Mouse (Mus musculus) kidney, embryonic 14.5 days (tissue): ENCODE measurements around the gene Ier5. TPM values are rescaled to one million over a fixed set of nuclear protein-coding genes. Genes with fewer than 3 reads are reported as not detected.

ENCODE experiments used
- ATAC-seq: fragments of 200-750 bp; cut with Nextera tagmentation; 2 replicates; pipeline ENCODE4 v1.8.0; 2017; ENCODE audit warnings: moderate number of reproducible peaks, mild to moderate bottlenecking, moderate TSS enrichment, moderate library complexity; ENCODE audit not compliant: low FRiP score, low TSS enrichment
- H3K27ac ChIP-seq: fragments of 300-500 bp; sonication (generic); 2 replicates; pipeline ENCODE4 v1.5.1; 2014; ENCODE audit warnings: low read depth, mild to moderate bottlenecking, low read length, moderate library complexity, mixed read lengths
- H3K27me3 ChIP-seq: fragments of 300-500 bp; sonication (generic); 2 replicates; pipeline ENCODE4 v1.6.1; 2014; ENCODE audit warnings: mild to moderate bottlenecking, low read length; ENCODE audit not compliant: control insufficient read depth, insufficient read depth
- H3K36me3 ChIP-seq: fragments of 300-500 bp; sonication (generic); 2 replicates; pipeline ENCODE4 v1.6.1; 2014; ENCODE audit warnings: low read length, mixed read lengths; ENCODE audit not compliant: control insufficient read depth, insufficient read depth
- H3K4me1 ChIP-seq: fragments of 300-500 bp; sonication (generic); 2 replicates; pipeline ENCODE4 v1.6.1; 2014; ENCODE audit warnings: low read length, mixed read lengths; ENCODE audit not compliant: control insufficient read depth, insufficient read depth
- H3K4me2 ChIP-seq: fragments of 300-500 bp; sonication (generic); replicated peaks from 2 replicates; pipeline ENCODE4 v1.6.1; 2014; ENCODE audit warnings: low read depth, mild to moderate bottlenecking, low read length
- H3K4me3 ChIP-seq: fragments of 300-500 bp; sonication (generic); 2 replicates; pipeline ENCODE4 v1.5.1; 2014; ENCODE audit warnings: mild to moderate bottlenecking, low read length
- H3K9ac ChIP-seq: fragments of 300-500 bp; sonication (generic); 2 replicates; pipeline ENCODE4 v1.6.1; 2014; ENCODE audit warnings: low read depth, mild to moderate bottlenecking, low read length, moderate library complexity
- H3K9me3 ChIP-seq: fragments of 300-500 bp; sonication (generic); 2 replicates; pipeline ENCODE4 v1.6.1; 2016; ENCODE audit warnings: low read length; ENCODE audit not compliant: control insufficient read depth
- WGBS: fragments of 180-500 bp; shearing (Covaris S2); extraction: QIAGEN DNeasy Blood & Tissue Kit; methylation state at CpG from one replicate; pipeline ENCODE4 v1.1.7; 2014; 5-methylcytosine and 5-hydroxymethylcytosine counted together
- polyA plus RNA-seq: library from polyadenylated mRNA; unstranded; fragments of >200 nt; fragmentation: Nextera tagmentation; extraction: Ambion mirVana; gene quantifications from 2 replicates; pipeline ENCODE4 v1.2.1, GENCODE M21; 2014

The Ier5 gene
- 13.1 and 14.8 TPM in 2 replicates for polyA plus RNA-seq

DNA sequence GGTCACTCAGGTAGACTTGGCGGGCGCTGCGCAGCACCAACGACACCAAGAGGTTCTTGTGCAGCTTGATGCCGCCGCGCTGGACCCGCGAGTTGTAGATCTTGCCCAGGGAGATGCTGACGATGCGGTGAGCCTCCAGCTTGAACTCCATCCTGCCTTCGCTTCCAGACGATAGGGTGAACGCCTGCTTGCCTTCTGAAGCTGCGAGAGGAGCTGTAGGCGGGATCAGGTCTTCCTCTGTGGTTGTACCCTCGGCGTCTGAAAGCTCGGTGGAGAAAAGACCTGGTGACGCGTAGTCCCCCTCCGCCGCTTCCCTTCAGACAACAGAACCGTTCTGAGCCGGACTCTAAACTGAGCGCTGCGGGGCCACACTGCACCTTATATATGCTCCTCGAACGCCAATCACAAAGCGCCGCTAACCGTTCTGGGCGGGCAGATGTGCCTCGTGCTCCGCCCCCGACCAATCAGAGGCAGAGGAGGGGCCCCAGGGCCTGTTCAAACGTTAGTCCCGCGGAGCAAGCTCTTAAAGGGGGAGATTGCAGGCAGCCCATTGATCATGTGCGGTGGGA, at the start of gene Ier5:
TSS of gene Ier5 (minus strand) at position 357 of the 569 bp plus-strand sequence.
- H3K4me3 ChIP-seq = peak within 1 kb of the TSS; percentile 96
- no peaks in the 10 kb centered on the region; the same call in 1 of the 2 replicates for H3K27me3 ChIP-seq
- no peaks in the 10 kb centered on the region for H3K36me3 ChIP-seq
- peak within 1 kb of the TSS; percentile 99 for H3K9ac ChIP-seq
- H3K4me1 ChIP-seq = peaks cover 10% of the 10 kb centered on the region; the same call in 1 of the 2 replicates
- WGBS = under 1% methylated on average over 40 of the region's 40 CpGs
- H3K9me3 ChIP-seq = no peaks in the 10 kb centered on the region
- peak within 1 kb of the TSS; percentile 64 for H3K27ac ChIP-seq
- ATAC-seq = peak; percentile 98
- H3K4me2 ChIP-seq = peak within 1 kb of the TSS; percentile 83

DNA sequence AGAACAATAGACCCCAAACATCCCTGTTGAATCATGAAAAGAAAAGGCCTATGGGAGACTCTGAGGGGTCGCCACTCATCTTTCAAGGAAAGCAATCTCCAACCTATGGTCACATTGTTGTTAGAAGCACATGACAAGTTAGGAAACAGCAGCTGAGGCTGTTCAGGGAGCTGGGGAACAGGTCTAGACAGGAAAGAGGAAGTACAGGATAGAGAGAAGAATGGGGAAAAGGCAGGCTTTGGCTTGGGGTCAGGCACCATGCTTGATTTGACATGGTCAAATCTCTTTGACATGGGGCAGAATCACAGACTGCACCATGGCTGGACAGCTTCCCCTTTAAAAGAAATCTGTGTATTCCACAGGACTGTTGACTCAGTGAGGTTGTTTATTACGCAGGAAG, 47.8 kb upstream of the Ier5 start:
- Histone ChIP-seq H3K9me3 (no peaks in the 10 kb centered on the region), H3K4me3 (no peak overlapping the region), H3K9ac (no peak overlapping the region), H3K27me3 (no peaks in the 10 kb centered on the region), H3K36me3 (no peaks in the 10 kb centered on the region), H3K4me1 (0 out of 2 replicates have a peak, but pooled peaks cover 2% of the 10 kb centered on the region), H3K27ac (no peak overlapping the region), H3K4me2 (no peak overlapping the region)
- WGBS = 90% methylated on average over 2 of the region's 2 CpGs
- no peak for ATAC-seq

DNA sequence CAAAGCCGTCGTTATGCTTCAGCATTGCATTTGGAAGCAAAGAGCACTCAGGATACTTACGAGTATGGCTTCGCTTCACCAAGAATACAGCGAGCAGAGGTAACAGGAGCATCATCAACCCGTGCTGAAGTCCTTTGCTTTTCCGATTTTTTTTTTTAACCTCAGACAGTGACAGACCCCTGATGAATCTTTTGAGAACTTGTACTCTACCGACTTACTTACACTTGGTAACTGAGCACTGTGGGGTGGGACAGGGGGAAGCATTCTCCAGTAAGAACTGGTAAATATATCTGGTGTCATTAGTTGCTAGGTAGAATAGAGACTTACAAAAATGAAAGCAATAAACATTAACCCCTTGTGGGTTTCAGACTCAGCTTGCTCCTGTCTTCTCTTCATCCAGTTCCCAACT, 47.1 kb upstream of the Ier5 start, which contains the start of gene Mr1:
TSS of gene Mr1 (minus strand) at position 243 of the 409 bp plus-strand sequence.
- ATAC-seq = peak; percentile 94
- Histone ChIP-seq H3K27me3 (no peaks in the 10 kb centered on the region), H3K4me2 (peak within 1 kb of the TSS; percentile 32), H3K36me3 (no peaks in the 10 kb centered on the region), H3K9ac (peak within 1 kb of the TSS; percentile 42), H3K27ac (peak within 1 kb of the TSS; percentile 12; the same call in 1 of the 2 replicates), H3K9me3 (no peaks in the 10 kb centered on the region), H3K4me1 (0 out of 2 replicates have a peak, but pooled peaks cover 2% of the 10 kb centered on the region), H3K4me3 (peak within 1 kb of the TSS; percentile 37)
- 35% methylated on average over 8 of the region's 8 CpGs for WGBS

DNA sequence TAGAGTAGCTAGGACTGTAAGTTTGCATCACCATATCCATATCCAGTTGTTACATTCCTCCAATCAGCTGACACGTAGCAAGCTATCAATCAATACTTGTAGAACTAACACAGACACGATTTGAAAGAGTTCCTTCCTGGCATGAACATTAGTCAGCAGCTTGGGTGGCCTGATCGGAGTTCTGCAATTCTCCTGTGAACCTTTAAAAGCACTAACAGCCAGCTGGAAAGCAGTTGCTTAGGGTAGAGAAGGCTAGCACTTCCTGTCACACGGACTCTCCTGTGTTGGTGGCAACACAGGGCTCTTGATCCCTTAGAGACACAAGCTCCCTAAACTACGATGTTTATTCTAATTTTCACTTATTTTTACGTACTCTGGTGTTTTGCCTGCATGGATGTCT, 46.2 kb upstream of the Ier5 start:
- Histone ChIP-seq H3K36me3 (no peaks in the 10 kb centered on the region), H3K27me3 (no peaks in the 10 kb centered on the region), H3K27ac (no peak overlapping the region), H3K4me2 (peak overlapping the region; percentile 32; the same call in 1 of the 2 replicates), H3K9me3 (no peaks in the 10 kb centered on the region), H3K4me1 (0 out of 2 replicates have a peak, but pooled peaks cover 2% of the 10 kb centered on the region), H3K4me3 (peak overlapping the region; percentile 37; the same call in 1 of the 2 replicates), H3K9ac (no peak overlapping the region)
- no peak for ATAC-seq
- 44% methylated on average over 6 of the region's 6 CpGs for WGBS

DNA sequence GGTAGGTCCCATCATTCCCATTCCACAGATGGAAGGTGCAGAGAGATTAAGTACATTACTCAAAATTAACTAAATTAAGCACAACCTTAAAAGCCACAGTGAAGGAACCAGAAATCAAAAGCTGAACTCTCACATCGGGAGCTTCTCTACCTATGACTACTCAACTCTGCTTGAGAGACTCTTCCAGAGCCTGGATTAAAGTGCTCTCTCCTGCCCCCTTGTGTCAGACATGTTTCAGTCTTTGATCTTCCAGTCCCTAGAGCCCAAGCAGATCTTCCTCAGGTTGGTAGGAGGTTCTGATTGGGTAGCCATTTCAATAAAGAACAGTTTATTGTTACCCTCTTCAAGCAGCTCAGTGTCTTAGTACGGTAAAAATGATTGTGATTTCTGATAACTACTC, 40.6 kb upstream of the Ier5 start:
- no peak for ATAC-seq
- Histone ChIP-seq H3K9me3 (no peaks in the 10 kb centered on the region), H3K9ac (no peak overlapping the region), H3K4me1 (no peaks in the 10 kb centered on the region), H3K4me3 (no peak overlapping the region), H3K27ac (no peak overlapping the region), H3K27me3 (no peaks in the 10 kb centered on the region), H3K36me3 (no peaks in the 10 kb centered on the region), H3K4me2 (no peak overlapping the region)
- WGBS = 81% methylated on average over 2 of the region's 2 CpGs

DNA sequence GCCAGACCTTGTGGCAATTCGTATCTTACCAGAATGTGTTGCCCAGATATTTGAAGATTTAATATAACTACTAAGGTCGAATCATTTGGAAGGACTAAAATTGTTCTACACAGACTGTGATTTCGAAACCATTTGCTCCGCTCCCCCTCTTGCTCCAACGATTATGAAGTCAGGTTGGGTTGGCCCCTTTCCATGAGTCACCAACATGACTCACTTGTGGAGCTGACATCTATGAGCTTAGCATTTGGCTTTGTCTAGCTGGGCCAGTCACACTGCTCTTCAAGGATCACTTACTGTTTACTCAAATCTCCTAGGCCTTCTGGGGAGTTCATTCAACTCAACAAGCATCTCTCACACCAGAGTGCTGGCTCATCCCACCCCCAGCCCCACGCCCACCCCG, 39.4 kb upstream of the Ier5 start:
- no peak for ATAC-seq
- Histone ChIP-seq H3K4me3 (no peak overlapping the region), H3K27me3 (no peaks in the 10 kb centered on the region), H3K9ac (no peak overlapping the region), H3K4me1 (peaks cover 3% of the 10 kb centered on the region; the same call in 1 of the 2 replicates), H3K36me3 (no peaks in the 10 kb centered on the region), H3K4me2 (no peak overlapping the region), H3K9me3 (no peaks in the 10 kb centered on the region), H3K27ac (no peak overlapping the region)
- 91% methylated on average over 7 of the region's 7 CpGs for WGBS

DNA sequence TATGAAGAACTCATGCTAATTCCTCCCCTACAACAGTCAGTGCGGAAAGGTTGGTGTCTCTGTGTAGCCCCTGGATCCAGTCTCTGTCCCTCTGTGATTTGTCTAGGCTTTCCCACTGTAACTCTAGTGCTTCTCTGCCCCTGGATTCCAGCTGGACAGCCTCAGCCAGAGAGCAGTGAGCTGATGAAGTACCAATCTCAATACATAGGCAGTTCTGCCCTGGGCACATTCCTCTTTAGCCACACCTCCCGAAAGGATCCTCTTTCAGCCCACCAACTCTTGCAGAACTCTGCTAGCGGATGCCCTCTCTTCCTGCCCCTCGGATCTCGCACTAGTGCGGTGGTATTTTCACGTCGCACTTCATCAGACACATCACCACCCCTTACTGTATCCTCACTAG, 35.4 kb upstream of the Ier5 start:
- no peaks in the 10 kb centered on the region for H3K27me3 ChIP-seq
- H3K27ac ChIP-seq = no peak overlapping the region
- peaks cover 3% of the 10 kb centered on the region; the same call in 1 of the 2 replicates for H3K4me1 ChIP-seq
- peak; percentile 84 for ATAC-seq
- H3K9me3 ChIP-seq = no peaks in the 10 kb centered on the region
- H3K36me3 ChIP-seq = no peaks in the 10 kb centered on the region
- 16% methylated on average over 8 of the region's 8 CpGs for WGBS
- no peak overlapping the region for H3K9ac ChIP-seq
- no peak overlapping the region for H3K4me3 ChIP-seq
- H3K4me2 ChIP-seq = no peak overlapping the region

DNA sequence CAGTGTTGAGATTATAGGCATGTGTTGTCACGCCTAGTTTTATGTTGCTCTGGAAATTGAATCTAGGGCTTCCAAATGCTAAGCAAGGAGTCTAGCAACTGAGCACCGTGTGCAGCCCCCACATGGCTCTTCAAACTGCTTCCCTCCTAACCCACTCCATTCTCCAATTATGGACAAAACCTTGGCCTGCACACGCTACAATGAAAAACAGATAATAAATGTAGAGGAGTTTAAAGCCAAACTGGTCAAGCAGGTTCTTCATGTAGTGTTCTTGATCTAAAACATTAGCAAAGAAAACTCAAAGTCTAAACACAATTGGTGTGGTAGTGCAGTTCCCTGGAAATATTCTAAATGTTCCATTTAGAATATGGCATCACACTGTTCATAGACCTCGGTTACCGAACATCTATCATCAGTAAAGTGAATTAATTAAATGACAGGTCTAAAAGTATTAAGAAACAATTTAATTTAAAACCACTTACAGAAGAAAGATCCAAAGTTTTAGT, 28.0 kb upstream of the Ier5 start:
- H3K4me2 ChIP-seq = no peak overlapping the region
- 75% methylated on average over 5 of the region's 5 CpGs for WGBS
- no peak overlapping the region for H3K4me3 ChIP-seq
- H3K27me3 ChIP-seq = no peaks in the 10 kb centered on the region
- no peak overlapping the region for H3K27ac ChIP-seq
- no peak for ATAC-seq
- H3K9ac ChIP-seq = no peak overlapping the region
- no peaks in the 10 kb centered on the region for H3K9me3 ChIP-seq
- H3K36me3 ChIP-seq = no peaks in the 10 kb centered on the region
- H3K4me1 ChIP-seq = no peaks in the 10 kb centered on the region

DNA sequence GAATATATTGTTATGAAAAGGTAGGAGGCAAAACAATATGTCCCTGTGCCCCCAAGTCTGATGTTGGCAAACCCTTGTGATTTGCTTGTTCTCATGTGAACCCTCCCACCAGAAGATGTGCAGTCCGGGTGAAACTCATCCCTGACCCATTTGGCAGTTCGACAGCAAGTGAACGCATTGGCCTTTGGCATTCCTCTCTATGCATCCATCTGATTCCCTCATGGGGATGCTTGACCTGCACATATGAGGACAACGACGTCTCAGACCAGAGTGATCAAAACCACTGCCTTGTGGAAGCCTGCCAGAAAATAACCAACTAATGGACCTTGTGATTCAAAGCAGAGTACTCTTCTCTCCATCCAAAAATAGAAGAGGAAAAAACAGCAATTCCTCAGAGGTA, 27.3 kb upstream of the Ier5 start:
- Histone ChIP-seq H3K27ac (no peak overlapping the region), H3K4me3 (no peak overlapping the region), H3K9me3 (no peaks in the 10 kb centered on the region), H3K9ac (no peak overlapping the region), H3K4me2 (no peak overlapping the region), H3K36me3 (no peaks in the 10 kb centered on the region), H3K27me3 (no peaks in the 10 kb centered on the region), H3K4me1 (no peaks in the 10 kb centered on the region)
- 79% methylated on average over 5 of the region's 5 CpGs for WGBS
- no peak for ATAC-seq
